Mouse (Mus musculus) fibroblast of lung, adult 2 months (primary cell): Measurements from ENCODE around the gene As3mt.
A peak's percentile ranks its signal among the peaks of the same experiment; 100 is the strongest.
"Not testable (repeated sequence)": the region's sequence is repeated elsewhere in the genome, so short reads cannot be mapped to it uniquely, and the experiment has no call there.

Source experiments
- DNase-seq: peaks from one replicate; pipeline ENCODE4 v3.0.0-alpha.2; 2011; ENCODE audit warnings: low read depth

As3mt gene

DNA sequence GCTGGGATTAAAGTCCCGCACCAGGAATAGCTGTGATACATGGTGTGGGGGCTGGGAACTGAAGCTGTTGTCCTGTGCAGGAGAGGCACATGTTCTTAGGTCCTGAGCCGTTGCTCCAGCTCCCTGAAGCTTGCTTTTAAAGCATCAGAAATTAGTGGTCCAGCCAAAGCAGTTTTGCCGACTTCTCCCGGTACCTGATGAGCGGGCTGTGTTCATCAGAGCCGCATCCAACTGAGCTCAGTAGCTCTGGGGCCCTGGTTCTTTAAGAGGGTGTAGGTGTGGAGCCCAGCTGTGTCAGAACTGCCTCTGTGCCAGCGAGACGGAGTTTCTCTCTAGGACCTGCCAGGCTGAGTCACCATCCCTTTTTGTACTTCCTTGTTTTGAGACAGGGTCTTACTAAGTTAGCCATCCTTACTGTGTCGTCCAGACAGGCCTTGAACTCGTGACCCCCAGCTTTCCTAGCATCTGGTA, 8.2 kb upstream of the As3mt start:
- DNase-seq, result peak; percentile 49

DNA sequence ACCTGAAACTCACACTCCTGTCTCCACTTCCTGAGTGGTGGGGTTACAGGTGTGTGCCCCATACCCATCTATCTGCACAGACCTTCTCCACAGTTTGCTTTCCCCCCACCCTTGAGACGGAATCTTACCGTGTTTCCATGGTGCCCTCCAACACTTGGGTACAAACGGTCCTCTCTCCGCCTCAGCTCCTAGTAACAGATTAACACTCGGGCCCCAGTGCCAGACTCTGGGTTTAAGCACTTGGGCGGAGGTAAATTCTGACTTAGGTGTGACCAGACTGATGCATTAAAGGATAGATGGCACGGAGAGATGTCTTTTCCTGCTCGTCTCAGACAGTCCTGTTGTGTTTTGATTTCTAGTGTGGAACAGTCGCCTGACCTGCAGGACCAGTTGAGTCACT, 6.1 kb upstream of the As3mt start:
- DNase-seq, result no peak

DNA sequence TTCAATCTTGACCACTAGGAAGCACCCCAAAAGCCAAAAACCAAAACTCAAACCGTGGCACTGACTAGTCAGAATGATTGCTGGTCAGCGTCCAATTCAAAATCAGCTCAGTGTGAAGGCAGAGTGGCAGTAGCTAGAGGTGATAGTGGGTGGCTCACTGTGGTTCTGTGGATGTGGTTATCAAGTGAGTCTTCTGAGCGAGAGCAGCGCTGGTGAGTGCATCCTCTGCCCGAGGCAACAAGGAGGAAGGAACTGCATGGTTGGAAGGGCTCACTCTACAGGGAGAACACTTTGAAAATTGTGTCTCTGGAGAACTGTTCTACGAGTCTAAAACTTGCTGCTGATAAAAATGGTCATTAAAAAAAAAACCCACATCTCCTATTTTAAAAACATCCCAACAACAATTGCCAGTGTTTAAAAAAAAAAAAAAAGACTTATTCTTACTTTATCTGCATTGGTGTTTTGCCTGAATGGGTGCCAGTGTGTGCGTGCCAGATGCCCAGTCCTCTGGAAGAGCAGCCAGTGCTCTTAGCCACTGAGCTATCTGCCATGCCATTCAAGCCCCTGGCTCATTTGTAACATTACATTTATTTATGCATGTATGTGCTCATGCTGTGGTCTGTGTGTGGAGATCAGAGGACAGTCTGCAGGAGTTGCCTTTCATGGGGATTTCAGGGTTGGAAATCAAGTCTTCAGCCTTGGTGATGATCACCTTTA, 1.3 kb upstream of the As3mt start:
- no peak for DNase-seq

DNA sequence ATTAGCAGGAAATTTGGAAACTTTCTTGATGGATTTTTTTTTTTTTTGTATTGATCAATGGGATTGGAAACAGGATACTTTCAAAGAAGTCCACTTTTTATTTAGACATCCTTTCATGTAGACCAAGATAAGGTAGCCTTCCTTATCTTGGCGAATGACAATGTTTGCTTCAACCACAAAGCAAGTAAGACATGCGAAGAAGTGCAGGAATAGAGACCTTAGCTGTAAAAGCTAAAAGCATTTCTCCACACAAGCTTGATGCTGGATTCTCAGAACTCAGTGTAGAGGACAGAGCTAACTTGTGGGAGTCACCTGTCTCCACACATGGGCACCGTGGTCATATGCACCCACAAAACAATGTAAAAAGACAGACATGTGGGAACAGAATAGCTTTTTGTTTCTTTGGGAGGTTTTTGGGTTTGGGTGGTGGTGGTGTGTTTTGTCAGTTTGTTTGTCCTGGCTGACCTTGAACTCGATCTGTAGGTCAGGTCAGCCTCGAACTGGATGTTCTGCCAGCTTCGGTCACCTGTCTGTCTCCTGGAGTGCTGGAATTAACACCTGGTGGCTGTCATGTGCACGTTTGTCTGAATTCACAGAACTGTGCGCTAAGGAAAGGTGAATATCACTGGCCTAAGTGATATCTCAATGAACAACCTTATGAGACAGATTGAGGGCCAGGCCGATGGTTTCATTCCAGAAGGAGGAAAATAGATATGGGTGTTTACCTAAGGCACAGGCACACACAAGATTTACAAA, 540 bp upstream of the As3mt start:
- no peak for DNase-seq

DNA sequence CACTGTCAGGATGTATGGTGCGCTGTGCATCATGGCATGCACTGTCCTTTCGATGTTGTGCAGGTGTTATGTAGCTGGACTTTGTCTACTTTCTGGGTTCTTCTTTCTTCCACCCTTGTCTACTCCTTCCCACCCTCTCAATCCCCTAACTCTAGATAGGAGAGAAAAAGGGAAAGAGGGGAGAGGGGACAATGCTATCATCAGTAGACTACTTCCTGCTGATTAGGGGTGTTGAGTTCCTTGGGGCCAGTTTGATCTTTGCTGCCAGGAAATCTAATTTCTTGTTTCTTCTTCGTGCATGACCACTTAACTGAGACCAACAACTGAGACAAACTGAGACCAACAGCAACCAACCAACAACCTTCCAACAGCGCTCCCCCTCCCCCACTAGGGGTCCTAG, 3.4 kb downstream of the As3mt start:
- DNase-seq, result no peak

DNA sequence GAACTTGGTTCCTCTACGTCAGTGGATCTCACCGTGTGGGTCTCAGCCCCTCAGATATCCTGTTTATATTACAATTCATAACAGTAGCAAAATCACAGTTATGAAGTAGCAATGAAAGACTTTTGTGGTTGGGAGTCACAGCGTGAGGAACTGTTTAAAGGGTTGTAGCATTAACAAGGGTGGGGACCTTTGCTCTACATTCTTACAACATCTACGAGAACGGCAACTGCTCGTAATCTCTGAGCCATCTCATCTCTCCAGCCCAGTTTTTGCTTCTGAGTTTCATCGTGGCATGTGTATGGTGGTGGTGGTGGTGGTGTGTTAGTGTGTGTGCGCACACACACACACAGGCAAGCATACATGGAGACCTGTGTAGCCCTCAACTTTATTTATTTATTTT, 7.0 kb downstream of the As3mt start:
- no peak for DNase-seq

DNA sequence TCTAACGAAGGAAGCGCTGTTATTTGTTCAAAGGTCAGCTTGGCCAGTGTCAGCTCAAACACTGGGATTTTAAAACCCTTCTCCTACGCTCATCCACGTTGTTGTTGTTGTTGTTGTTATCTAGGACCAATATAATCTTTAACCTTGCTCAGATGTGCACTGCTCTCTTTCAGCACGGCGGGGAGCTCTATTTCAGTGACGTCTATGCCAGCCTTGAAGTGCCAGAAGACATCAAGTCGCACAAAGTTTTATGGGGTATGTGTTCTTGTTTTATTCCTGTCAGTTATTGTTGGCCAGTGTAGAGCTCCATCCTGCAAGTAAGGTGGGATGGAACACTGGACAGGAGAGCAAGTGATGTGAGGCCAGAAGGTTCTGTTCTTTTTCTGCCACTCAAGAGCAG, 7.8 kb downstream of the As3mt start:
- DNase-seq, result no peak

DNA sequence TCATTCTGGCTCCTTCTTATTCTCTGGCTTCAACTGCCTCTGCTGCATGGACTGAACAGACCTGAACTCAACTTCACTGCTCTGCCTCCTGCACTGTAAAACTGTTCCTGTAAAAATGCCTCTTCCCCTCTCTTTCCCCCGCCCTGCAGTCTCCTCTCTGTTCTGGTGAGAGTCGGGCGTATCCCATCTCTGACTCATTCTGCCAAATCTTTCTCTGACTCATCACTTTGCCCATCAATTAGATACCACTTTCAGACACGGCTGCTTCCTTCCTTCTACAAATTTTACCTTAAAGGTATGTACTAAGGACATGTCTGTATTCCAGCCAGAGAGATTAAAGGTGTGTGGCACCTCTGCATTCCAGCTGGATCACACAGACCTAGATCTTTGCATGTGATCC, 10.9 kb downstream of the As3mt start:
- DNase-seq, result no peak

DNA sequence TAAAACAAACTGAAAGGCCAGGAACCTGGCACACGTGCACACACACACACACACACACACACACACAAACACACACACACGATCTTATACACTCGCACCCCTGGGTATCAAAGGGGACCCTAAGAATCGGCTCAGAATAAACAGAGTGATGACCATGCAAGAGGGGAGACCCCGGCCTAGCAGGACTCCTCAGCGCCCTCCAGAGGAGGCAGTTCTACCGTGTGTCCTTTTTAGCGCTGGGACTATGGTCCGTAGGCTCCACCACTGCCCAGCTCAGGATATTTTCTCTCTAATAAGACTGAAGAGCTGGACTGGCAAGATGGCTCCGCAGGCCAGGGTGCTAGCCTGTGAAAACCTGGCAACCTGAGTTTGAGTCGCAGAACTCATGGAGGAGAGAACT, 17.2 kb downstream of the As3mt start:
- no peak for DNase-seq

DNA sequence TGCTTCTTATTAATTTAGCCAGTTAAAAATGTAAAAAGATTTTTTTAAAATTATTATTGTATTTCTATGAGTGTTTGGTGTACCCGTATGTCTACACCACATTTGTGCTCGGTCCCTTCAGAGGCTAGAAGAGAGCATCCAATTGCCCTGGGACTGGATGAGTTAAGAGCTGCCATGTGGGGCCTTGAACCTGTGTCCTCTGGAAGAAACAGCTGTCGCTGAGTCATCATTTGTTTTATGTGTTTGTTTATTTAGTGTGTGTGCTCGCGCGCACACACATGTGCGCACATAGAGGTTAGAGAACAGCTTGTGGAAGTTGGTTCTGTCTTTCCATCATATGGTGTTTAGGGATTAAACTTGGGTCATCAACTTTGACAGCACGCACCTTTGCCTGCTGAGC, 18.9 kb downstream of the As3mt start:
- no peak for DNase-seq

DNA sequence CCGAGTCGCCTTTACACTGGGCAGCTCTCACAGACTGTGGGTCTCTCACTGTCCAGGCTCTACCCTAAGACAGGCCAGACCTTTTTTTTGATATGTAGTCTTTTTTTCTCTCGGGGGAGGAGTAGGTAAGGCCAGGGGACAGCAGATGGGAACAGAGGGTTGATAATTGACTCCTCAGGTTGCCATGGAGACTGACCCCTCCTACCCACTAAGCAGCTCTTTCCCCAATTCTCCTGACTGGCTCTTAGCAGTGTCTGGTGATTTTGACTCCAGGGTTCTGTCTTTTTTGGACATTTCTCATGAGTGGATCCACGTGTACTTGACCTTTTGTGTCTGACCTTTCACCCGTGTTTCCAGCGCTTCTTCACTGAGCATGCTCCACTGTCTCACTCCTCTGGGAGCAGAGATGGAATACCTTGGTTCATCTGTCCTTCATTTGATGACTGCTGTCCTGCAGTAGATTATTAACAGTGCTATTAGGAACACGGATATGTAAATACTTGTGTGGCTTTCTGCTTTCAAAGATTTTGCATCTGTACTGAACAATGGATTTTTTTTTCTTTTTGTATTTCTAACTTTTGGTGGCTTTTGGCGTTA, 20.0 kb downstream of the As3mt start:
- no peak for DNase-seq

DNA sequence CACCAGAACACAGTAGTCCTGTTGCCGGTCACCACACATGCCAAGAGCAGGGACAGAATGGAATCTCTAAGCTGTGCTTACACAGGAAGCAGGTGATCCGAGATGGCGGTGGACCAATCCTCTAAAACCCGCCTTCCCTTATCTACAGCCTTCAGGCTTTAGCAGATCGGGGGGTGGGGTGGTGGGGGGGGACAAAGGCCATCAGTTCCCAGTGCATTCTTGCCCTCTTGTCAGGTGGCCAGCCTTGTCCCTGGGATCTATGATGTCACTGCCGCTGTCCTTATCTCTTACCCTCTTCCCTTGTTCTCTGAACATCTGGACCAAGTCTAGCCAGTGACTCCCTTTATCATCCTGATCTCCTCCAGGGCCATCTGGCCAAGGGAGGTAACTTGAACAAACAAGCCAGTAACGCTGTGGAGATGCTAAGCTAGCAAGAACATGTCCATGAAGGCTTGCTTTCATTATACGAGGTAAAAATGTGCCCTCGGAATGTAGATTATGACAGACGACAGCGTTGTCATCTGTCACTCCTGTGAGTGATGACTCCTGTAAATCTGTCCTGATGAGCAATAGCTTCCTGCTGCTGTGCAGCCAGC, 20.8 kb downstream of the As3mt start:
- DNase-seq, result no peak

DNA sequence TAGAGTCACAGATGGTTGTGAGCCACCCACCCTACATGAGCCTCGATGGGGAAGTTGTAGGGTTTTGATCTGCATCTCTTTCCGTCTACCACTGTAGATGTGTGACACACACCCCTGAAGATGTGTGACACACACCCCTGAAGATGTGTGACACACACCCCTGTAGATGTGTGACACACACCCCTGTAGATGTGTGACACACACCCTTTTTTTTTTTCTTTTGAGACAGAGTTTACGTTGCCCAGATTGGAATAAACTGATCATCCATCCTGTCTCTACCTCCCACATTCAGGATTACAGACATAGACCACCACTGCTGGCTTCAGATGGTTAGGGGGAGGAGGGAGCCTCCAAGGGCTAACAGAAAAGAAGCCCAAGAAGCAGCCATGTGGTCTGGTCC, 21.7 kb downstream of the As3mt start:
- DNase-seq, result no peak

DNA sequence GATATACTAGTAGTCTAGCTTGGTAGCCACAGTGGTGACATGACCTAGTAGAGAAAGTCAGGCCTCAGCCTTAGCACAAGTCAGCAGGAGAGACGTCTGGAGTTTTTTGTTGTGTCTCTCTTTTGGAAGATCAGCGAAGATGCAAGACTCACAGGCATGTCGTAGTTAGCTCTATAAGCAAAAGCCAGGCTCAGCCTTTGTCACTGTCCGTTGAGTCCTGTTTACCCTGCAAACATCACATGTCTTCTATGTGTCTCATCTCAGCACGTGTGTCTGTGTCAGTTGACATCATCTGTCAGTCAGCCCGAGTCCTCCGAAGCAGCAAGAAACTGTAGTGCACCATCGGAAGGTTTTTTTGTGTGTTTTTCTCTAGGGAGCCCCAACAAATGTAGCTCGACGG, 24.1 kb downstream of the As3mt start:
- DNase-seq, result no peak

DNA sequence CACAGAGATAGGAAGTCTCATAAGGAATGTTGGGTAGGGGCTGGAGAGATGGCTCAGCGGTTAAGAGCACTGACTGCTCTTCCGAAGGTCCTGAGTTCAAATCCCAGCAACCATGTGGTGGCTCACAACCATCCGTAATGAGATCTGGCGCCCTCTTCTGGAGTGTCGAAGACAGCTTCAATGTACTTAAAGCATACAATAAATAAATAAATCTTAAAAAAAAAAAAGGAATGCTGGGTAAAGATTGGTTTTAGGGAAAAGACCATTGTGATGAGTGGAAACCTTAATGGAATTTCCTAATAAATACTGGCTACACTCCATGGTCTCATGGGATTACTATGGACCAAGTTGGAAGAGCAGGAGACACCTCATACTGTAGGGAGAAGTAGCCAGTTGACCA, 25.4 kb downstream of the As3mt start:
- not testable (repeated sequence) for DNase-seq

DNA sequence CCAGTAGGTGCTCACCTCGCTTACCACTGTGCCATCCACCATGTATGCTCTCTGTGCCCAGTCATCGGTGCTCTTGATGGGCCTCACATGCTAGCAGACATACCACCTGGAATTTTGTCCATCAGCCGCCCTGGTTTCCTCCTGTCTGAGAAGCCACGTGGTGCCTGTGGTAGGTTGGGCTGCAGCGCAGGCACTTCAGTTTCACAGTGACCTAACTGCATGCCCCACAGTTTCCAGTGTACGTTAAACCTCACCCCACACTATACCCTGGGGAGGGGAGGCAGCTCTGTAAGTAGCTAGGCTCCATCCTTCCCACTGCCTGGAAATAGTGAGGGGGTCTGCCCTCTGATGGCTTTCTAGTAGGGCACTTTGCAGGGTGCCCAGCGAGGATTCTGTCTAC, 26.4 kb downstream of the As3mt start:
- no peak for DNase-seq

DNA sequence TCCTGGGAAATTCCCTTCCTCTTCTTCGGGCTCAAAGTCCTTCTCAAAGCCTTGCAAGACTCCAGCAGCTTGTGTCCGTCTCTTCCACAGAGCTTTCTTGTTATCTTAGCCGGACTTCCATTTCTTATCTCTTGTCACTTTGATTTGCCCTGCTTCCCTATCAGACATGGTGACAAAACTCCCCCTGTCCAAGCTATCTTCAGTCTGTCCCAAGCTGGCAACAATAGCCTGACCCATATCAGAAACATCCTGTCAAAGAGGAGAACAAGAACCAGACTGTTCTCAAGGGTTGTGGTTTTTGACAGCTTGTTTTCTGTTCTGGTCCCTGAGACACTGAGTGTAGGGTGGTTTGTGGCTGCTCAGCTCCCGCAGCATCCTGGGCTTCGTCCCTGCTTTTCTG, 28.0 kb downstream of the As3mt start:
- DNase-seq, result no peak

DNA sequence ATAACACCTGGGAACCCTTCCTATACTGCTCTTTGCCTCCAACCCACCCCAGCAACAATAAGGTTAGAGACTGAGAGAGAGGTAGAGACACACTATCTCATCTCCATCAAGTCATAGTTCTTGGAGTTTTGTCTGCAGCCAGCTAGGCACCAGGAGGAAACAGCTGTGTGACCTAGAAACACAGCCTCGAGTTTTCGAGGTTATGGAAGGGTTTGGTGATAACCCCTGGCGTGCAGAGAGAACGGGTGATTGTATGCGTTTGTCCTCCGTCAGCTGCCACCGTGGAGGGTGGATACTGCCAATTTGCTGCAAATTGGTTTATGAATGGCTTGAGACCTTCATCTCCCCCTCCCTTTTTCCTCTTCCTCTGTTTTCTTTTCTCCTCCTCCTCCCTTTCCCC, 29.8 kb downstream of the As3mt start:
- DNase-seq, result no peak

DNA sequence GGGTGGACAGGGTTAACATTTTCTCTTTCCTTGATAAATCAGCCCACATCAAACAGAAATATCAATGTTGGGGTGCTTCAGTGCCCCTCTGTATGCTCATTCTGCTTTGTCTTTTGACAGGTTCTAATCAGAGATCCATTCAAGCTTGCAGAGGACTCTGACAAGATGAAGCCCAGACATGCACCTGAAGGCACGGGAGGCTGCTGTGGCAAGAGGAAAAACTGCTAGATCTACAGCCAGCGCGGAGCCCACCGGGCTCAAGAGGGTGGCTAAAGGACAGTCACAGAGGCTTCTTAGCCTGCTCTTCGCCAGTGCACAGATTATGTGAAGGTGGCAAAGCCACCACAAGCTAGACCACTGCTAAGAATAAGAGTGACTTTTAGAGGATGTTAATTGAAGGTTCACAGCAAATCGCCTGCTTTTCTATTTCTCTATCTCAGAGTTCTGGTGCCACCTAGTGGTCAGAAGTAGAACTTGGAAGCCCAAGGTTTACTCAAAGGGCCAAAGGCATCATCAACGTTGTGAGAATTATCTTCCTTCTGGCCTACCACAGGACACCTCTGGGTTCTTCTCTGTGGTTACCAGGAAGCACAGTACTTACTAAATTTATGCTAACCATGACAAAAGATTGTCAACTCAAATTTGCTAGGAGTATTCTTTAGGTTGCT, 33.2 kb downstream of the As3mt start:
- no peak for DNase-seq

DNA sequence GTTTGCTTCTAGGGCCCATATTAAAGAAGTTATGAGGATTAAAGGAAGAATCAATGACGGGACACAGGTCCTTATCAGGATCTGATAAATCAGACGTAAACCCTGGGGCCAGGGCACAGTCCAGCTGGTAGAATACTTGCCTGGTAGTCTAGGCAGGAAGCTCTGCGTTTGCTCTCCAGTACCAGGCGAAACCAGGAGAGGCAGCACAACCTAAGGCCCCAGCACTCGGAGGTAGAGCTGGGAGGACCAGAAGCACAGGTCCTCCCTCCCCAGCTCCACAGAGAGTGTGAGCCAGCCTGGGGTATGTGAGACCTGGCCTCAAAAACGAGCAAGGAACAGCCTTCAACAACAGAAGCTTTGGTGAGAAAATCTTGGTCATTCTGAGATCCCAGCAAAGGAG, 34.3 kb downstream of the As3mt start:
- DNase-seq, result no peak

DNA sequence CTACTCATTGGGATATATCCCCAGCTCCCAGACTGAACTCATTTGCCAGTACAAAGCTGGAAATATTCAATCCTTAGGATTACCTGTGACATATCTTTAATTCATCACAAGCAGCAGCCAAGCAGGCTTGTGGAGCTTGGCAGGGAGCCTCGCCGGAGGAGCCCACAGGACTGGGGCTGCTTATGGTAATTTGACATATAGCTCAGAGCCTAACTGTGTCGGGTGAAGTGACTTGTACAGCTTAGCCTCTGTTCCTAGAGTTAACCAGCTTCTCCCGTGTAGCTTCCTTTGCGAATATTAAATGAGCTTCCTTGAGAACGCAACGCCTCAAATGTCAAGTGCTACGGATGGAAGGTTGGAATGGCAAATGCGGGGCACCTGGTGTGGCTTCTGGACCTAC, 37.4 kb downstream of the As3mt start:
- no peak for DNase-seq

DNA sequence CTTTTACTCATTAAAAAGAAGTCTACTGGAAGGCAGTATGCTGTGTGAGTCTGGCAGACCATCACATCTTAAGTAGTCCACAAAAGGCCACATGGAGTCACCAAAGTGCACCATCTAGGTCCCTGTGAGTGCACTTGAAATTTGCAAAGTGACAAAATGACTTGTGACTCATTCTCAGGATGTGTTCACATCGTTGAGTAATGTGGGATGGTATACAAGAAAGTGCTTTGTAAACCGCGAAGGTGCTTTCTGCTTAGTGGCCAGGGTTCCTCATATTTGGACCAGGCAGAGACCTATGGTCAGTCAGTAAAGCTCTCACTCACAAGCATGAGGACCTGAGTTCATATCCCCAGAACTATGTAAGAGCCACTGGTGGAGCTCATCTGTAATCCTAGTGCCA, 40.5 kb downstream of the As3mt start:
- no peak for DNase-seq

DNA sequence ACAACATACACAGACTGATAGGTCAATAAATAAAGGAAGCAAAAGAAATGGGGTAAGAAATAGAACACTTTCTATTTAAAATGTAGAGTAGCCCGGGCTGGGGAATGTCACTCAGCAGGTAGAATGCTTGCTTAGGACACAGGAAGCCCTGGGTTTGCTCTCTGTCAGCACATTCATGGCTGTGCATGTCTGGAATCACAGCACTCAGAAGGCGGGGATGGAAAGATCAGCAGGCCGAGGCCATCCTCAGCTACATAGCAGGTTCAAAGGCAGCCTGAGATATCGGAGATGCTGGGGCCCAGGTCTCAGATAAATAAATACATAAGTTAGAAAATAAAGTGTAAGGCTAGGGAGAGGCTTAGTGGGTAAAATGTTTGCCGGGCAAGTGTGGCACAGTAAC, 45.0 kb downstream of the As3mt start:
- no peak for DNase-seq
